Mouse (Mus musculus) embryonic facial prominence, embryonic 11.5 days (tissue): ENCODE data around the gene Mycn. TPM values are rescaled to one million over a fixed set of nuclear protein-coding genes. Genes with fewer than 3 reads are reported as not detected.

Experiments used
- ATAC-seq: fragments of 200-750 bp; cut with Nextera tagmentation; replicated peaks from 2 replicates; pipeline ENCODE4 v1.8.0; 2017; ENCODE audit warnings: low read depth; ENCODE audit not compliant: insufficient number of reproducible peaks, low FRiP score, low TSS enrichment
- DNase-seq: peaks from one replicate; pipeline ENCODE4 v3.0.0-alpha.2; 2015; ENCODE audit warnings: low spot score
- H3K27ac ChIP-seq: fragments of 300-500 bp; sonication (generic); replicated peaks from 2 replicates; pipeline ENCODE4 v1.5.1; 2014; ENCODE audit warnings: mild to moderate bottlenecking, low read depth, low read length, control low read depth
- H3K27me3 ChIP-seq: fragments of 300-500 bp; sonication (generic); 2 replicates; pipeline ENCODE4 v1.6.1; 2014; ENCODE audit warnings: mild to moderate bottlenecking, low read length, moderate library complexity, mixed read lengths; ENCODE audit not compliant: control insufficient read depth, insufficient read depth
- H3K36me3 ChIP-seq: fragments of 300-500 bp; sonication (generic); replicated peaks from 2 replicates; pipeline ENCODE4 v1.6.1; 2014; ENCODE audit warnings: low read depth, mild to moderate bottlenecking, low read length, moderate library complexity, mixed read lengths; ENCODE audit not compliant: control insufficient read depth, insufficient read depth
- H3K4me1 ChIP-seq: fragments of 300-500 bp; sonication (generic); 2 replicates; pipeline ENCODE4 v1.6.1; 2014; ENCODE audit warnings: low read length, mixed read lengths; ENCODE audit not compliant: control insufficient read depth, insufficient read depth
- H3K4me2 ChIP-seq: fragments of 300-500 bp; sonication (generic); 2 replicates; pipeline ENCODE4 v1.6.1; 2014; ENCODE audit warnings: low read depth, mild to moderate bottlenecking, control low read depth, low read length, moderate library complexity
- H3K4me3 ChIP-seq: fragments of 300-500 bp; sonication (generic); 2 replicates; pipeline ENCODE4 v1.5.1; 2014; ENCODE audit warnings: low read depth, low read length, control low read depth
- H3K9ac ChIP-seq: fragments of 300-500 bp; sonication (generic); replicated peaks from 2 replicates; pipeline ENCODE4 v1.6.1; 2014; ENCODE audit warnings: mild to moderate bottlenecking, control low read depth, low read length
- H3K9me3 ChIP-seq: fragments of 300-500 bp; sonication (generic); replicated peaks from 2 replicates; pipeline ENCODE4 v1.6.1; 2016; ENCODE audit warnings: mild to moderate bottlenecking, low read length, inconsistent platforms, mixed read lengths; ENCODE audit not compliant: control insufficient read depth
- WGBS: fragments of 180-500 bp; shearing (Covaris S2); extraction: QIAGEN DNeasy Blood & Tissue Kit; methylation state at CpG from one replicate; pipeline ENCODE4 v1.1.7; 2014; 5-methylcytosine and 5-hydroxymethylcytosine counted together
- polyA plus RNA-seq: library from polyadenylated mRNA; unstranded; fragments of >200 nt; fragmentation: Nextera tagmentation; extraction: Ambion mirVana; gene quantifications from 2 replicates; pipeline ENCODE4 v1.2.1, GENCODE M21; 2014

The Mycn gene
- polyA plus RNA-seq, 1 experiment from 2014 or later, result 93.9 TPM

DNA sequence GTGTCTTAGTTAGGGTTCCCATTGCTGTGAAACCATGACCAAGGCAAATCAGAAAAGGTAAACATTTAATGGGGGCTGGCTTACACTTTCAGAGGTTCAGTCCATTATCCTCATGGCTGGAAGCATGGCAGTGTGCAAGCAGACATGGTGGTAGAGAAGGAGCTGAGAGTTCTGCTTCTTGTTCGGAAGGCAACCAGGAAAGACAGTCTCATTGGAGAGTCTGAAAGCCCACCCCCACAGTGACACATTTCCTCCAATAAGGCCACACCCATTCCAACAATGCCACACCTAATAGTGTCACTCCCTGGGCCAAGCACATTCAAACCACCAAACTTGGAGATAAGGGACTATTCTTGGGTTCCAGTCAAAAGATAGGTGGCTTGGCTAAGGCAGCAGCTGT, 39.3 kb downstream of the Mycn start:
- Histone ChIP-seq H3K36me3 (no peaks in the 10 kb centered on the region), H3K4me1 (peaks cover 9% of the 10 kb centered on the region), H3K27ac (no peak overlapping the region), H3K4me3 (no peak overlapping the region), H3K4me2 (no peak overlapping the region), H3K27me3 (no peaks in the 10 kb centered on the region), H3K9ac (no peak overlapping the region), H3K9me3 (no peaks in the 10 kb centered on the region)
- no peak for ATAC-seq
- DNase-seq, result no peak
- 86% methylated on average over 1 of the region's 1 CpGs for WGBS

DNA sequence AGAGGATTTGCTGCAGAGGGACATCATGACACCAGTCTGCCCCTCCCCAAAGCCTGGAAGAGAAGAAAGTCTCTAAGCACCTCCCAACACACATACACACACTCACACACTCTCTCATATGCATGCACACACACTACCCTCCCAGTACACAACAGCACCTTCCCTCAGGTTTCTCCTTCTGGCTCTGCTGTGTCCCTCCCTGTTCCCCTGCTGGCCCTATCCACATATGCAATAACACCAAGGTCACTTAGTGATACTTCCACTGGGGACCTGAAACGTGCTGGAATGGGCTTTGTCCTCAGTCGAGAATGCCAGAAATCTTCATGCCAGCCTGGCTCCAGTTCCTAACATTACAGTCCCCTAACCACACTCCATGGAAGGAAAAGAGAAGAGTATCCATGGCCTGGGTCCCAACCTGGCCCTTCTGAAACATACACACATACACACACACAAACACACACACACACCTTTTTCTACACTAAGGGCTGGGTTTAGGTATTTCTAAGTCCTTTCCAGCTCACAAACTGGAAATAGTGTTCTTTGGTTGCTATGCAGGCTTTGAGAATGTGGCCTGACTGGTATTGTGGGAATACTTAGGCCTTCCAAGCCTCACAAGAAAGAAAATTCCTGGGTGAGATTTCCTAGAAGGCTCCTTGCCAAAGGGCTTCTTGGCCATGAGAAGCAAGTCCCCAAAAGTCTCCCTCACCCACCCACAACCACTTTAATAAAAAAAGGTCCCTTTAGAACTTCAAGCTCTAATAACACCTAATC, 43.2 kb downstream of the Mycn start:
- H3K4me3 ChIP-seq, result no peak overlapping the region

DNA sequence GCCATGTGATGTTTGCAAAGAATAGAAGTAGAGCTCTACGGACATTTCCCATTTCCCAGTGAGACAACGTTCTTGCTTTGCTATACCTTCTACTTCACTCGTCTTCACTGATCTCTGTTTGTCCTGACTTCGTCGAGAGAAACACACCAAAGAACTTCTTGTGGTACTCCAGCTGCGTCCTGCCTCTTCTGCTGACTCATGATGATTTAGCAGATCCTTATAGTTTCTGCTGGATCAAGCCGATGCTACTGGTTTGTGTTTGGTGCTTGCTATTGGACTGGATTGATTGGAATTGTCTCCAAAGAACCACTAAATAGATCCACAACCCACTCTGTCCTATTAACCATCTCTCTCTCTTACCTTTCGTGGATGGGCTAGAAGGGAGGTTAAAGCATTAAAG, 47.7 kb downstream of the Mycn start:
- WGBS, result 88% methylated on average over 8 of the region's 8 CpGs
- Histone ChIP-seq H3K4me2 (no peak overlapping the region), H3K27me3 (no peaks in the 10 kb centered on the region), H3K4me3 (no peak overlapping the region), H3K9ac (no peak overlapping the region), H3K27ac (no peak overlapping the region), H3K4me1 (no peaks in the 10 kb centered on the region), H3K36me3 (no peaks in the 10 kb centered on the region), H3K9me3 (no peaks in the 10 kb centered on the region)
- DNase-seq, result no peak
- no peak for ATAC-seq

More for the DNA sequence above, 43.2 kb downstream of the Mycn start:
- Histone ChIP-seq H3K4me2 (no peak overlapping the region), H3K27ac (no peak overlapping the region), H3K27me3 (no peaks in the 10 kb centered on the region), H3K36me3 (no peaks in the 10 kb centered on the region), H3K9me3 (no peaks in the 10 kb centered on the region), H3K4me1 (no peaks in the 10 kb centered on the region), H3K9ac (no peak overlapping the region)
- no peak for ATAC-seq
- WGBS, result 53% methylated on average over 2 of the region's 2 CpGs
- DNase-seq, result no peak

DNA sequence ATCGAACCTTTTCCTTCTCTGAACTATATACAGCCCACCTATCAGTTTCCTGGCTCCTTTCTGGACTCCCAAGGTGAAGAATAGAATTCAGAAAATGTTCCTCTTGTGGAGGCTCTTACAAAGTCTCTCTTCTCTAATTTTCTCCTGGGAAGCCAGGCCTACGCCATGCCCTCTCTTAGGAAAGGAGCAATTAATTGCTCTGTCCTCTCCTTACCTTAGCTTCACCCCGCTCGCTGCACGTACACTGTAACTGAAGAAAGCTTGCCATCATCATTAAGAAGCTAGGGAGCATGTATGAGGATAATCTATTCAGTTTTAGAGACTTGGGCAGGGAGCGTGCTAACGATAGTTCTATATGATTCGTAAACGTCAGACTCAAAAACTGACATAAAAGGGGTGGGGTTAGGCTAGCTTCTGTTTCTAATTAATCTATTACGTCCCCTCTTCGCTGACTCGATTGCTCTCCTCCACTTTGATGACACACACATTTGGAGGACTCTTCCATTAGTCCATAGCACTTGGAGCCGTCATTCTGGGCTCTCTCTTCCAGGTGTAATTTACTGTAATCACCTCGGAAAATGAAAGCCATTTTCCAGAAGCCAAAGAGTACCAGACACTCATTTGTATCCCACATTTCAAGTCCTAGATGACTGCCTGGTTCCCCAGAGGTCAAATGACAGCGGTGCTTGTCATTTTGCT, 55.4 kb downstream of the Mycn start:
- no peak overlapping the region for H3K4me3 ChIP-seq
- no peak overlapping the region for H3K4me2 ChIP-seq
- H3K9me3 ChIP-seq, result no peaks in the 10 kb centered on the region
- H3K4me1 ChIP-seq, result no peaks in the 10 kb centered on the region
- no peaks in the 10 kb centered on the region for H3K27me3 ChIP-seq
- no peak overlapping the region for H3K27ac ChIP-seq
- 34% methylated on average over 15 of the region's 15 CpGs for WGBS
- ATAC-seq (0 out of 2 replicates have a peak, but pooled peaks have one; percentile 45), DNase-seq (no peak)
- no peak overlapping the region for H3K9ac ChIP-seq
- H3K36me3 ChIP-seq, result no peaks in the 10 kb centered on the region
